Mouse (Mus musculus) splenic B cell, adult 2 months (primary cell): ENCODE results near the gene Rad21l.

Source experiments
- DNase-seq: peaks from one replicate; pipeline ENCODE4 v3.0.0-alpha.2; 2011; ENCODE audit warnings: low read depth, low spot score
- H3K27me3 ChIP-seq: 2 replicates; pipeline ENCODE4 v1.6.1; 2012; ENCODE audit warnings: mild to moderate bottlenecking, low read length, moderate library complexity, mixed read lengths; ENCODE audit not compliant: control insufficient read depth, poor library complexity, insufficient read depth, severe bottlenecking
- H3K36me3 ChIP-seq: 2 replicates; pipeline ENCODE4 v1.6.1; 2012; ENCODE audit warnings: mild to moderate bottlenecking, low read length, moderate library complexity, mixed read lengths; ENCODE audit not compliant: control insufficient read depth, poor library complexity, insufficient read depth, severe bottlenecking

The Rad21l gene

GRCm38 (mm10) chr2:151603630-151604029 lies 64.7 kb downstream of the Rad21l start:
- no peaks in the 10 kb centered on the region for H3K27me3 ChIP-seq
- H3K36me3 ChIP-seq: no peaks in the 10 kb centered on the region
- DNase-seq: no peak

DNA sequence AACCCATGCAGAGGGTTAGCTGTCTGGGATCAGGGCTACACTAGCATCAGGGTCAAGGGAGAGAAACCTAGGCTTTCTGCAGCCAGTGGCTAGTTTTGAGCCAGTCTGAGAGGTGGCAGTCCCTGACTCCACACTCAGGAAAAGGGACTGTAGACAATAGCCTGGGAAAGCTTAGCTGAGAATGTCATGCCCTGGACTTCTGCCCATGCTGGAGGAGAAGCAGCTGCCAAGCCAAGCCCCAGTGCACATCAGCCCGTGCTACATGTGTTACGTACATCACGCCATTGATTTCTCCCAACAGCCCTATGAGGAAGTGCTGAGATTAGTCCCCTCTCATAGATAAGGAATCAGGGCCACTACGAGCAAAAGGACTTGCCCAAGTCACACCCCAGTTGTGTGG lies 66.2 kb downstream of the Rad21l start:
- H3K27me3 ChIP-seq: no peaks in the 10 kb centered on the region
- DNase-seq: no peak
- H3K36me3 ChIP-seq: no peaks in the 10 kb centered on the region

GRCm38 (mm10) chr2:151598068-151598467 lies 70.3 kb downstream of the Rad21l start:
- Histone ChIP-seq H3K36me3 (no peaks in the 10 kb centered on the region), H3K27me3 (no peaks in the 10 kb centered on the region)
- DNase-seq: no peak
